Mouse (Mus musculus) adrenal gland, adult 8-10 months (tissue): ENCODE data around the gene Rab31. TPM values are rescaled to one million over a fixed set of nuclear protein-coding genes. Genes with fewer than 3 reads are reported as not detected.

Experiments used
- DNase-seq: peaks from one replicate; pipeline ENCODE4 v3.0.0; 2022
- total RNA-seq, 4 experiments: library from RNA; stranded (reverse); gene quantifications; 2 replicates each; pipeline ENCODE4 v1.2.4; 2022

Rab31 gene
- total RNA-seq, 4 experiments from 2014 or later, result 42.4 to 60.1 (median 50.4) TPM

GRCm38 (mm10) chr17:65701356-65701755 is 71.2 kb downstream of the Rab31 start:
- DNase-seq, result no peak

- DNase-seq, result no peak
These were observed 72.5 kb downstream of the Rab31 start for GRCm38 (mm10) chr17:65700060-65700459.

GRCm38 (mm10) chr17:65697791-65698463 is 74.6 kb downstream of the Rab31 start:
- no peak for DNase-seq

- DNase-seq, result no peak
These were observed 75.6 kb downstream of the Rab31 start for GRCm38 (mm10) chr17:65696939-65697338.

- no peak for DNase-seq
These were observed 80.3 kb downstream of the Rab31 start for GRCm38 (mm10) chr17:65692276-65692675.

- DNase-seq, result no peak
These were observed 88.8 kb downstream of the Rab31 start for GRCm38 (mm10) chr17:65683731-65684130.

GRCm38 (mm10) chr17:65683316-65683715 is 89.2 kb downstream of the Rab31 start:
- DNase-seq, result no peak

- DNase-seq, result no peak
These were observed 90.4 kb downstream of the Rab31 start for GRCm38 (mm10) chr17:65682071-65682680.

GRCm38 (mm10) chr17:65681516-65681915 is 91.0 kb downstream of the Rab31 start:
- DNase-seq, result no peak

- DNase-seq, result no peak
These were observed 91.6 kb downstream of the Rab31 start for GRCm38 (mm10) chr17:65680801-65681412.

GRCm38 (mm10) chr17:65679806-65680446 is 92.6 kb downstream of the Rab31 start:
- DNase-seq, result no peak

- no peak for DNase-seq
These were observed 94.8 kb downstream of the Rab31 start for GRCm38 (mm10) chr17:65677742-65678141.

GRCm38 (mm10) chr17:65676536-65676935 is 96.0 kb downstream of the Rab31 start:
- DNase-seq, result no peak

GRCm38 (mm10) chr17:65675985-65676384 is 96.6 kb downstream of the Rab31 start:
- DNase-seq, result no peak

- DNase-seq, result no peak
These were observed 97.8 kb downstream of the Rab31 start for GRCm38 (mm10) chr17:65674710-65675171.

- DNase-seq, result no peak
These were observed 99.6 kb downstream of the Rab31 start for GRCm38 (mm10) chr17:65672926-65673325.

GRCm38 (mm10) chr17:65669061-65669460 is 103.5 kb downstream of the Rab31 start:
- no peak for DNase-seq

GRCm38 (mm10) chr17:65667792-65668191 is 104.8 kb downstream of the Rab31 start:
- DNase-seq, result no peak

- DNase-seq, result no peak
These were observed 106.0 kb downstream of the Rab31 start for GRCm38 (mm10) chr17:65666388-65667161.

GRCm38 (mm10) chr17:65665786-65666387 is 106.7 kb downstream of the Rab31 start:
- no peak for DNase-seq

- no peak for DNase-seq
These were observed 109.0 kb downstream of the Rab31 start for GRCm38 (mm10) chr17:65663329-65664078.
